Comparison of ENCODE assay signal across 12 mouse cellular contexts in genomic region chr17:43531192-43531591, GRCm38 (mm10). TPM values are rescaled to one million over a fixed set of nuclear protein-coding genes. Genes with fewer than 3 reads are reported as not detected.
"Had no signal": no experiment of that assay in that cellular context is flagged by ENCODE, and none has a peak within 500 bp of the region (broad histone marks: within the 10 kb centered on the region; RNA-seq: fewer than 3 reads in every experiment).

No protein-coding gene starts in this region.

- DNase-seq: liver, postnatal 0 days; lung, adult 2 months; lung, postnatal 14 days; lung, postnatal 36 days; right cerebral cortex, postnatal 14 days; thymus, adult 18-20 months; thymus, postnatal 14 days; thymus, postnatal 36 days had no signal

- ATAC-seq: lung, postnatal 0 days; midbrain, embryonic 15.5 days had no signal

RNA-seq across cellular contexts. Expression of gene Ankrd66, which starts 12.2 kb away (rescaled TPM):
- total RNA-seq: midbrain, postnatal 0 days had no signal

RNA-seq across cellular contexts. Expression of gene Mep1a, which starts 28.6 kb away (rescaled TPM):
- total RNA-seq: midbrain, postnatal 0 days; monocyte, adult 5-6 weeks had no signal
